ENCODE assay signal across 8 mouse cellular contexts in the genomic region with DNA sequence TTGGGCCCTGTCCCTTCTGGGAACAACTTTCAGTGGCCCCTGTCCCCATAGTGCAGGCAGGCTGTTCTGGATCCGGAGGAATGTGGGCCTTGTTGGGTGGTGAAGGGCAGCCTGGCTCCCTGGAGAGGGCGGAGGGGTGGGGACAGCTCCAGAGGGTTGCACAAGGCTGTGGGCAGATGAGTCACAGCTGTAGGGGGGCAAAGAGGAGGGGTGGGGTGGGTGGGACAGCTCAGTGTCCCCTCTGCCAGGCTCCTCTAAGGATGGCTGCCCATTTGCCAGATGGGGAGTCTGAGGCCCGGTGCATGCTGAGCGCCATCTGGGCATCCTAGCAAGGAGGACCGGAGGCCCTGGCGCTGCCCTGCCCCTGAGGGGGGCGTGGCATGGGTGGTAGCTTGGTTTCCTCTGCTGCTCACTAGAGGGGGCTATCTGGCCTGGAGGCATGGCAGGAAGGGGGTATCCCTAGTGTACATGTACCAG. TPM values are rescaled to one million over a fixed set of nuclear protein-coding genes. Genes with fewer than 3 reads are reported as not detected.
DNase-seq lines count a peak whose midpoint lies in the region; ATAC-seq lines count a peak whose summit lies in the region.

No protein-coding gene starts in this region.

- H3K9me3 ChIP-seq in heart, embryonic 12.5 days (replicated peaks), result no peaks in the 10 kb centered on the region
- H3K9me3 ChIP-seq in intestine, embryonic 15.5 days, result no peaks in the 10 kb centered on the region

- intact Hi-C loops in heart, postnatal 25 days (cut with DNase I), result no loop called here

- no peaks in the 10 kb centered on the region for H3K27me3 ChIP-seq in heart, embryonic 12.5 days (replicated peaks)
- no peaks in the 10 kb centered on the region for H3K27me3 ChIP-seq in intestine, embryonic 15.5 days (replicated peaks)

- peaks cover 72% of the 10 kb centered on the region for H3K4me1 ChIP-seq in heart, embryonic 12.5 days (replicated peaks)
- H3K4me1 ChIP-seq in intestine, embryonic 15.5 days (replicated peaks), result peaks cover 64% of the 10 kb centered on the region

- no peak for ATAC-seq in heart, embryonic 12.5 days (ENCODE audit: insufficient number of reproducible peaks, low FRiP score)
- no peak for ATAC-seq in intestine, embryonic 15.5 days

- H3K9ac ChIP-seq in heart, embryonic 12.5 days, result peak overlapping the region; percentile 34; the same call in 1 of the 2 replicates
- no peak overlapping the region for H3K9ac ChIP-seq in intestine, embryonic 15.5 days

- DNase-seq in heart, postnatal 25 days (ENCODE audit: low spot score), result no peak
- DNase-seq in 3T3-L1 (ENCODE audit: low read depth, low spot score) (peak; percentile 70), adipocyte (ENCODE audit: low spot score) (no peak)
- peak; percentile 74 for DNase-seq in adrenal gland, postnatal 10 days
- DNase-seq in embryo, embryonic 9.5 days (ENCODE audit: extremely low spot score), result no peak
- no peak for DNase-seq in layer of hippocampus, postnatal 14 days (ENCODE audit: low spot score in 2 of 2)

- H3K36me3 ChIP-seq in heart, embryonic 12.5 days, result peaks cover 56% of the 10 kb centered on the region
- peaks cover 48% of the 10 kb centered on the region for H3K36me3 ChIP-seq in intestine, embryonic 15.5 days

- no peak overlapping the region for H3K4me2 ChIP-seq in heart, embryonic 12.5 days
- H3K4me2 ChIP-seq in intestine, embryonic 15.5 days (replicated peaks), result 0 out of 2 replicates have a peak overlapping the region, but pooled peaks have one; percentile 4

- H3K27ac ChIP-seq in heart, embryonic 12.5 days (ENCODE audit: poor library complexity, severe bottlenecking), result peak overlapping the region; percentile 39; the same call in 1 of the 2 replicates
- peak overlapping the region; percentile 81 for H3K27ac ChIP-seq in intestine, embryonic 15.5 days

- no peak overlapping the region for H3K4me3 ChIP-seq in heart, embryonic 12.5 days
- H3K4me3 ChIP-seq in intestine, embryonic 15.5 days (replicated peaks), result no peak overlapping the region

- WGBS in heart, embryonic 12.5 days, result 95% methylated on average over 7 of the region's 7 CpGs
- WGBS in intestine, embryonic 15.5 days, result 87% methylated on average over 7 of the region's 7 CpGs

RNA-seq across cellular contexts. Expression of gene Zbtb7a, which starts 8.2 kb away (rescaled TPM):
- 24.7 and 24.8 TPM in 2 replicates for polyA plus RNA-seq in heart, embryonic 12.5 days (2016; fragmentation: Nextera tagmentation; extraction: Ambion mirVana)
- 10 to 100 TPM; 34.5 to 42.2 TPM for total RNA-seq in heart, postnatal 25 days (2021)
- 10 to 100 TPM; 61.1 to 66.6 TPM for total RNA-seq in adrenal gland, postnatal 10 days (2021)
- polyA plus RNA-seq in intestine, embryonic 15.5 days (2015; fragmentation: Nextera tagmentation; extraction: Ambion mirVana), result 52.5 and 53.0 TPM in 2 replicates
- 10 to 100 TPM; 61.6 to 63.6 TPM for total RNA-seq in layer of hippocampus, postnatal 14 days (2021)

RNA-seq across cellular contexts. Expression of gene Pias4, which starts 24.5 kb away (rescaled TPM):
- polyA plus RNA-seq in heart, embryonic 12.5 days (2016; fragmentation: Nextera tagmentation; extraction: Ambion mirVana), result 36.0 and 36.1 TPM in 2 replicates
- 10 to 100 TPM; 15.6 to 17.4 TPM for total RNA-seq in heart, postnatal 25 days (2021)
- total RNA-seq in adrenal gland, postnatal 10 days (2021), result 10 to 100 TPM; 25.8 to 26.5 TPM
- polyA plus RNA-seq in intestine, embryonic 15.5 days (2015; fragmentation: Nextera tagmentation; extraction: Ambion mirVana), result 47.2 and 58.4 TPM in 2 replicates
- total RNA-seq in layer of hippocampus, postnatal 14 days (2021), result 10 to 100 TPM; 25.9 to 28.1 TPM

RNA-seq across cellular contexts. Expression of gene Eef2, which starts 33.2 kb away (rescaled TPM):
- polyA plus RNA-seq in heart, embryonic 12.5 days (2016; fragmentation: Nextera tagmentation; extraction: Ambion mirVana), result 408 and 433 TPM in 2 replicates
- 1,000 to 10,000 TPM in 1 of 2 experiments, 100 to 1,000 TPM in 1; 925 to 1,035 TPM for total RNA-seq in heart, postnatal 25 days (2021)
- total RNA-seq in adrenal gland, postnatal 10 days (2021), result 1,000 to 10,000 TPM; 1,466 to 1,521 TPM
- polyA plus RNA-seq in intestine, embryonic 15.5 days (2015; fragmentation: Nextera tagmentation; extraction: Ambion mirVana), result 515 and 540 TPM in 2 replicates
- 1,000 to 10,000 TPM; 1,016 to 1,032 TPM for total RNA-seq in layer of hippocampus, postnatal 14 days (2021)

RNA-seq across cellular contexts. Expression of gene Map2k2, which starts 37.5 kb away (rescaled TPM):
- 161 and 165 TPM in 2 replicates for polyA plus RNA-seq in heart, embryonic 12.5 days (2016; fragmentation: Nextera tagmentation; extraction: Ambion mirVana)
- total RNA-seq in heart, postnatal 25 days (2021), result 100 to 1,000 TPM; 122 to 123 TPM
- total RNA-seq in adrenal gland, postnatal 10 days (2021), result 100 to 1,000 TPM; 151 to 161 TPM
- 190 and 208 TPM in 2 replicates for polyA plus RNA-seq in intestine, embryonic 15.5 days (2015; fragmentation: Nextera tagmentation; extraction: Ambion mirVana)
- total RNA-seq in layer of hippocampus, postnatal 14 days (2021), result 100 to 1,000 TPM; 132 to 134 TPM

RNA-seq across cellular contexts. Expression of gene Dapk3, which starts 39.6 kb away (rescaled TPM):
- 62.8 and 69.0 TPM in 2 replicates for polyA plus RNA-seq in heart, embryonic 12.5 days (2016; fragmentation: Nextera tagmentation; extraction: Ambion mirVana)
- 10 to 100 TPM; 26.4 to 28.7 TPM for total RNA-seq in heart, postnatal 25 days (2021)
- total RNA-seq in adrenal gland, postnatal 10 days (2021), result 10 to 100 TPM; 55.3 to 55.6 TPM
- 56.6 and 62.7 TPM in 2 replicates for polyA plus RNA-seq in intestine, embryonic 15.5 days (2015; fragmentation: Nextera tagmentation; extraction: Ambion mirVana)
- 10 to 100 TPM; 59.7 to 60.4 TPM for total RNA-seq in layer of hippocampus, postnatal 14 days (2021)

Comparison
In these comparisons a context has a peak if more than half of its experiments do, and no peak if none do; other contexts are left out.
1. DNase-seq: peak in 3T3-L1 (single experiment) and adrenal gland, postnatal 10 days (single experiment); none in heart, postnatal 25 days (single experiment), embryo, embryonic 9.5 days (single experiment), layer of hippocampus, postnatal 14 days (0 of 2) and adipocyte (single experiment).